15 mouse cellular contexts compared by ENCODE assay signal in the genomic region with DNA sequence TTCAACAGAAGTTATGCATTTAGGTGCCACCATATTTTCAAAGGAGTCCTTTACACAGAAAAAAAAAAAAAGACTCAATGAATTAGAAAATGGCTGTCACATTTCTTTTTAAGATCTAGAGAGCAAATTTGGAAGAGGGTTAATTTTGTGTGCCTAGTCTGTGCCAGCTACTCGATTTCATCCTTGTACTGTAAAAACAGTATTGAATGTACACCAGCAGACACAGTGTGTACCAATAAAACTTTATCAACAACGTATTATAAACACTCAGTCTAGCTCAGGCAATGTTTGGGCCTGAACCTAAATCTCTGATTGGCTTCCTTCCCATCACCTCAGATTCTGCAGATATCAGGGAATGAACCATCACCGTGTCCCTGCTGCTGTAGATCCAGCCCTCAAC.
DNase-seq lines count a peak whose midpoint lies in the region; ATAC-seq and TF ChIP-seq lines count a peak whose summit lies in the region.
"Had no signal": no experiment of that assay in that cellular context is flagged by ENCODE, and none has a peak within 500 bp of the region (broad histone marks: within the 10 kb centered on the region; RNA-seq: fewer than 3 reads in every experiment).

No protein-coding gene starts in this region.

- H3K4me1 ChIP-seq in heart, postnatal 0 days (ENCODE audit: control insufficient read depth, insufficient read depth): peaks cover 24% of the 10 kb centered on the region
- peaks cover 36% of the 10 kb centered on the region for H3K4me1 ChIP-seq in heart, embryonic 12.5 days (replicated peaks)
- peaks cover 69% of the 10 kb centered on the region for H3K4me1 ChIP-seq in spleen, adult 2 months (ENCODE audit: control insufficient read depth, insufficient read depth, insufficient read length)
- H3K4me1 ChIP-seq in intestine, postnatal 0 days (replicated peaks; ENCODE audit: control insufficient read depth, insufficient read depth, low read length): peaks cover 11% of the 10 kb centered on the region

- no peak for DNase-seq in heart, postnatal 0 days (ENCODE audit: low spot score)
- no peak for DNase-seq in spleen, adult 2 months (ENCODE audit: low read depth in 1 of 2, low spot score in 2 of 2)
- no peak for DNase-seq in spleen, adult 12 weeks (ENCODE audit: low spot score)
- DNase-seq in testis, postnatal 10 days (ENCODE audit: low spot score): no peak
- no peak for DNase-seq in cerebellum, adult 11 months
- DNase-seq: lung, postnatal 14 days; right cerebral cortex, postnatal 25 days had no signal

- H3K9me3 ChIP-seq in heart, postnatal 0 days (replicated peaks; ENCODE audit: control insufficient read depth, low read length): no peaks in the 10 kb centered on the region
- H3K9me3 ChIP-seq in heart, embryonic 12.5 days (replicated peaks): no peaks in the 10 kb centered on the region
- H3K9me3 ChIP-seq in intestine, postnatal 0 days (ENCODE audit: control insufficient read depth): no peaks in the 10 kb centered on the region
- H3K9me3 ChIP-seq: forebrain, embryonic 13.5 days; G1E; heart, embryonic 13.5 days; limb, embryonic 13.5 days had no signal

- peak overlapping the region; percentile 70; the same call in 1 of the 2 replicates for H3K27ac ChIP-seq in heart, postnatal 0 days (ENCODE audit: low read depth)
- H3K27ac ChIP-seq in heart, embryonic 12.5 days (ENCODE audit: poor library complexity, severe bottlenecking): no peak overlapping the region
- peak overlapping the region; percentile 84 for H3K27ac ChIP-seq in spleen, adult 2 months (ENCODE audit: insufficient read depth, low read length)
- peak overlapping the region; percentile 75 for H3K27ac ChIP-seq in intestine, postnatal 0 days (ENCODE audit: low read depth, low read length)
- H3K27ac ChIP-seq: forebrain, embryonic 13.5 days had no signal

- H3K27me3 ChIP-seq in heart, postnatal 0 days (ENCODE audit: control insufficient read depth, insufficient read depth, low read length): no peaks in the 10 kb centered on the region
- H3K27me3 ChIP-seq in heart, embryonic 12.5 days (replicated peaks): no peaks in the 10 kb centered on the region
- no peaks in the 10 kb centered on the region for H3K27me3 ChIP-seq in spleen, adult 2 months (ENCODE audit: control insufficient read depth, insufficient read depth, low read length)
- H3K27me3 ChIP-seq in intestine, postnatal 0 days (replicated peaks; ENCODE audit: control insufficient read depth, insufficient read depth, low read length): no peaks in the 10 kb centered on the region
- H3K27me3 ChIP-seq: forebrain, embryonic 13.5 days; heart, embryonic 13.5 days; limb, embryonic 13.5 days had no signal

- no peak for TF ChIP-seq POLR2A in spleen, adult 2 months (IDR thresholded peaks at IDR 0.05; ENCODE audit: low read depth, low read length)

- 80% methylated on average over 3 of the region's 3 CpGs for WGBS in heart, postnatal 0 days
- WGBS in heart, embryonic 12.5 days: 77% methylated on average over 3 of the region's 3 CpGs
- 78% methylated on average over 3 of the region's 3 CpGs for WGBS in spleen, adult 2 months
- 72% methylated on average over 3 of the region's 3 CpGs for WGBS in intestine, postnatal 0 days

- no peak overlapping the region for H3K4me2 ChIP-seq in heart, postnatal 0 days (ENCODE audit: low read depth, low read length)
- no peak overlapping the region for H3K4me2 ChIP-seq in heart, embryonic 12.5 days
- H3K4me2 ChIP-seq in intestine, postnatal 0 days (replicated peaks; ENCODE audit: low read depth): no peak overlapping the region
- H3K4me2 ChIP-seq: forebrain, embryonic 13.5 days; heart, embryonic 13.5 days; limb, embryonic 13.5 days; midbrain, embryonic 11.5 days had no signal

- H3K4me3 ChIP-seq in heart, postnatal 0 days (ENCODE audit: low read depth, low read length): no peak overlapping the region
- no peak overlapping the region for H3K4me3 ChIP-seq in heart, embryonic 12.5 days
- H3K4me3 ChIP-seq in spleen, adult 2 months (ENCODE audit: extremely low read depth, insufficient read depth, insufficient read length): no peak overlapping the region
- no peak overlapping the region for H3K4me3 ChIP-seq in intestine, postnatal 0 days (ENCODE audit: low read depth, low read length)
- H3K4me3 ChIP-seq: forebrain, embryonic 13.5 days; heart, embryonic 13.5 days; limb, embryonic 13.5 days had no signal

- no peak overlapping the region for H3K9ac ChIP-seq in heart, postnatal 0 days (replicated peaks; ENCODE audit: low read depth, low read length)
- no peak overlapping the region for H3K9ac ChIP-seq in heart, embryonic 12.5 days
- H3K9ac ChIP-seq in intestine, postnatal 0 days (ENCODE audit: low read depth, low read length): no peak overlapping the region
- H3K9ac ChIP-seq: forebrain, embryonic 13.5 days; heart, embryonic 13.5 days; limb, embryonic 13.5 days had no signal

- TF ChIP-seq EP300 in heart, postnatal 0 days (IDR thresholded peaks at IDR 0.05; ENCODE audit: low read depth): no peak

- H3K36me3 ChIP-seq in heart, postnatal 0 days (replicated peaks; ENCODE audit: control insufficient read depth, insufficient read depth, low read length): no peaks in the 10 kb centered on the region
- H3K36me3 ChIP-seq in heart, embryonic 12.5 days: no peaks in the 10 kb centered on the region
- no peaks in the 10 kb centered on the region for H3K36me3 ChIP-seq in spleen, adult 2 months (ENCODE audit: control insufficient read depth, insufficient read depth, low read length)
- H3K36me3 ChIP-seq in intestine, postnatal 0 days (ENCODE audit: control insufficient read depth, insufficient read depth): no peaks in the 10 kb centered on the region
- H3K36me3 ChIP-seq: G1E; heart, embryonic 13.5 days; limb, embryonic 13.5 days had no signal

- no peak for ATAC-seq in heart, postnatal 0 days (ENCODE audit: insufficient read depth, low read depth)
- ATAC-seq in heart, embryonic 12.5 days (ENCODE audit: insufficient number of reproducible peaks, low FRiP score): no peak
- no peak for ATAC-seq in intestine, postnatal 0 days
- ATAC-seq: forebrain, embryonic 13.5 days; hindbrain, postnatal 0 days had no signal

- TF ChIP-seq CTCF in heart, postnatal 0 days (IDR thresholded peaks at IDR 0.05; ENCODE audit: low read depth): no peak
- TF ChIP-seq CTCF in spleen, adult 2 months (IDR thresholded peaks at IDR 0.05; ENCODE audit: extremely low read depth, insufficient read depth, insufficient read length, insufficient replicate concordance): no peak
- TF ChIP-seq CTCF in intestine, postnatal 0 days (IDR thresholded peaks at IDR 0.05; ENCODE audit: low read depth): no peak
